Mouse (Mus musculus): ENCODE measurements around the gene Itm2b.

The Itm2b gene

DNA sequence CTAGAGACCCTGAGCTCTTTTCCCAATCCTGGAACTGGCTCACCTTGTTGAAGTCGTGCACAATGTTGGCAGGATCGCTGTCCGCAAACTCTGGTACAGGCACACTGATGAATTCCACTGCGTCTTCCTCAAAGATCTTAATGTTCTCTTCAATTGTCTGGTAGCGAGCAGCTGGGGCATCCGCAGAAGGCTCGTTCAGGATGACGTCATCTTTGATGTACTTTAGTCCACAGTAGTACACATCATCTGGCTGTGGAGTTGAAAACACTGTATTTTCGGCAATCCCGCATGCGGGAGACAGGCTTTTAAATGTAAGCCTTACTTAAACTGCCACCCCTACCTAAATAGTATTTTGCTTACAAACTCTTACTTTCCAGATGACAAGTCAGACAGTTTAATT is 18.8 kb downstream of the Itm2b start:
- DNase-seq = no peak

DNA sequence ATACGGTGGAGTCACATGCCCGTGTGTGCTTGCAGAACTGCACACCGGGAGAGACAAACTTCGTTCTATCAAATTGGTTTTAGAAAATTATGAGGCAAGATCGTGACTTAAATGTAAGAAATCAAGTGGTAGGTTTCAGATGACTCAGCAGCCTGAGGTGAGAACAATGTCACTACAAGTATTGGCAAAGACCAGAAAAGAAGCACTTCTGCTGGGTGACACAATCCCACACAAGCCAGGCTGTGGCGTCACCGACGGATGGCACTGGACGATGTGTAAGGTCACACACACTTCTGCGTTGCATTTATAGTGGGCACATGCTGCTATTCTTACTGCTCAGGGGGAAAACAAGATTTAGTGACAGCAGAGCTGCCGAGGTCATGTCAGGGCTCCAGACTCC is 21.3 kb downstream of the Itm2b start:
- no peak for DNase-seq

DNA sequence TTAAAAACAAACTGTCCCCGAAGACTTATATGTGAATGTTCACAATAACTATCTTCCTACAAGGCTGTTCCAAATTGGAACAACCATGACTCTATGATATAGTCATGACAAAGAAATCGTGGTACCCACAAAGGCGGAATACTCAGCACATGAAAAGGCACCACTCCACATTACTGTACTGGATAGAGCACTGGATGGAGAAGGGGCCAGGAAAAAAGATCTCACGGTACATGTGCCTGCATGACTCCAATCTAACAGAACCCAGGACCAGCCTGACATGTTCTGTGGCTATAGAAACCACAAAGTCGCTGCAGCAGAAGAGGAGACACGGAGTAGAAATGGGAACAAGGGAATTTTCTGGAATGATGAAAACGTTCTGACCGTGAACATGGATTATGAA is 30.4 kb downstream of the Itm2b start:
- DNase-seq = no peak

DNA sequence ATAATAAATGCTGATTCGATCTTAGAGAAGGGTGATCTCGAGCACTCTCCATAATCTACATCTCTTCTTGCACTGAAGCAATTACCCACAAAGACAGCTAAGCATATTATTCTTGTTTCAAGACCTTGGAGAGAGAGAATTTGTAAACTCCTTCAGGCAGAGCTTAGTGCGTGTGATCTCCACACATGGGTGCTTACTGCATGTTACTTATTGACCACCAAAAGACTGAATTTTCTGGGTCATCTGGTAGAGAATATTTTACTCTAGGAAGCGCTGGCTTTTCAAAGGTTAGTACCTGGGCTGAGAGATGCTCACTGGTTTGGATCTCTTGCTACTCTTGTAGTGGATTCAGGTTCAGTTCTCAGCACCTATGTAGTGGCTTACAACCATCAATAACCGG is 34.0 kb downstream of the Itm2b start:
- no peak for DNase-seq

DNA sequence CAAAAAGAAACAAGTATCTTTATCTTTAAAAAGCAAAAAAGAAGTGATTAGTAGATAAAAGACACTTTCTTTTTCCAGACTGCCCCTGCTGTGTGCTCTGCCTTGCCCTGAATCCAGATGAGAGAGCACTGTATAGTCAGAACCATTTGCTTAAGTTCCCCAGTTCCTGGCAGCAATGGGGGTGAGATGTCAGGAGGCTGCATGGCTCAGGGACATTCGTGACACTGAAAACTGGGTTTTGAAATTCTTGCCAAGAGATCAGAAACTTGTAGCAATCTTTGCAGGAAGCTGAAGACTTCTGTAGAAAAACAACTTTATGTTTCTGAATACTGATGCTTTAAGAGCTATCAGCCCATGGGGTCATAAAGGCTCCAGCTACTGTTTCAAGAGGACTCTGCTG is 35.1 kb downstream of the Itm2b start:
- DNase-seq = no peak

DNA sequence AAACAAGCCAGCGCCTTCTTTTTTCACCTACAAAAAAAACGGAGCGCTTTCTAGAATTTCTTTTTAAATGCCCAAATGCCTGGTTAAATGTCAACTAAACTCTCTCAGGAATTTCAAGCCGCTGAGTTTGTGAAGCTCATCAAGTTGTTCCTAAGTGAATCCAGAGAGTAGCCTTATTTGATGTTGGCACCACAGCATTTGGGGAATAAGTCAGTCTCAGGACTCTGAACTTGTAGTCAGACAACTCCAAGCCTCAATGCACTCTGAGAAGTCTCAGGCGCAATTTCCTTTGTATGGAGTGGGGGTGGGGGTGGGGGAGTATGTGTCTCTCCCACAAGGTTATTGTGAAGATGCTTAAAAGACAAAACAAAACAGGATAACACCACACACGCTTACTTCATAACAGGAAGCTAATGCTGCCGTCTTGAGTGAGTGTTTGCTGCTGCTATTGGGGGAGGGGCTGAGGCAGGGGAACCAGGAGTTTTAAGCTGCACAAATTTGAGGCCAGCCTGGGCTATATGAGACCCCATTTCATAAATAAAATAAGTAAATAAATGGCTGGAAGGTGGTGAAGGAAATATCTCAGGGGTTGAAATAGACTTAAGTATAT is 35.9 kb downstream of the Itm2b start:
- DNase-seq = no peak

DNA sequence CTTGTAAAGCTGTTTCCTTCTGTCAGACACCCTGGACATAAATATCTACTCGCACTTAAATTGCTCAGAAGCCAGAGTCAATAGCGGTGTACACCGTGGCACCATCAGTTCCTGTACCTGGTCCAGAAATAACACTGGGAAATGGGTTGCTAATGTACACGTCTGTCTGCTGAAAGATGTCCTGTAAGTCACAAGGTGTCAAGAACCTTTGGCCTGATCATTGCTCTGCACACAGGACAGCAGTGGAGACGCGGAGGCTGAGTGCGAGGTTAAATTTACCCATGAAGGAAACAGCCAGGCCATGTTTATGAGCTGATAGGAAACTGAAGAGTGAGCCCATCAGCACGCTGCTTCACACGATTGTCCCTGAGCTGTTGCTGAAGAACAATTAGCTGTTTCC is 37.8 kb downstream of the Itm2b start:
- no peak for DNase-seq

DNA sequence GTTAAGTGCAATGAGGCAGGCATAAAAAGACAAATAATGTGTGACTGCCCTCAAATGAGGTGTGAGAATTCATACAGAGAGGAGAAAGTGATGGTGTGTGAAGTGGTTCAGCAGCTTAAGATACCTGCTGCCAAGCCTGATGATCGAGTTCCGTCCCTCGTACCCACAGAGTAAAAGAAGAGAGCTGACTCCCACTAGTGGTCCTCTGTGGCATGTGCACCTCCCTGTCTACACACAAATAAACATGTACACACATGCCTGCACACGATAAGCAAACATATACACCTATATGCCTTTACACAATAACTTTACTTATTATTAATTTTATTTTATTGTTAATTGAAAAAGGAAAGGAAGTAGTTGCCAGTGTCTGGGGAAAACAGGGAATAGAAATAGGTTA is 39.5 kb downstream of the Itm2b start:
- DNase-seq = no peak

DNA sequence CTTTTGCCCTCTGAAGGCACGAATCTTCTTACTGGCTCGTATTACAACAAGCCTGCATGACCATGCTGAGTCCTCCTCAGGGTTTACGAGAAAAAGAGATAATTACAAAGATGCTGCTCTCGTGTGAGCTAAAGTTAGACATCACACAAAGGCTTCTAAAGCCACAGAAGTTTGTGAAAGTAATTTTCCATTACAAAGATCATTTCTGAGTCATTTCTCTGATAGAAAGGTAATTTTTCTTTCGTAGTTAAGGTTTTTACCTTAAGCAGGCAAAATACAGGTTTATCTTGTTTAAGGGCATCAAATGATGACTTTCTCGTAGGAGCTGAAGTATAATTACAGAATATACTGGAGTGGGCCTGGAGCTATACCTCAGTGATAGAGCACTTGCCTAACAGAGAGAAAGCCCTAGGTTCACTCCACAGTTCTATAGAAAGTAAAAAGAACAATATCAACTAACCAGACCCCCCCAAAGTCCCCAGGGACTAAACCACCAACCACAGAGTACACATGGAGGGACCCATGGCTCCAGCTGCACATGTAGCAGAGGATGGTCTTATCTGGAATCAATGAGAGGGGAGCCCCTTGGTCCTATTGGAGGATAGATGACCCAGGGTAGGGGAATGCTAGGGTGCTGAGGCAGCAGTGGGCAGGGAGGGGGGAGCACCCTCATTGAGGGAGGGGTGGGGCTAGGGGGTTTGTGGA is 44.9 kb downstream of the Itm2b start:
- DNase-seq = no peak

DNA sequence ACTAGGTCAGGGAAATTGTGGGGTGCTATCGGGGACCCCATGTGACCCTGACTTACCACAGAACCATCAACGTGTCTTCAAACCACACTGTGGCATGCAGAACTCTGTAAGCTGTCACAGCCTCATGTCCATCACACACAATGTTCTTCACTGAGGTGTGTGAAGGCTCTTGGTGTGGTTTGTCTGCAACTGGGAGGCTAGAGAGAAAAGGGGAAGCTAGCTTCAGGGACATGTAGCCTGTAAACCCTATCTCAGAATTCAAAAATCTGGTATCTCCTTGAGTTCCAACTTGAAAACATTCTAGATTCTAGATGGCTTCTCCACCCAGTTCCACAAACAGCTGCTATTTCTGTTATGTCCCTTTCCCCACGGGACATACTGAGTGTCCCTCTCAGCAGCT is 45.5 kb downstream of the Itm2b start:
- no peak for DNase-seq

DNA sequence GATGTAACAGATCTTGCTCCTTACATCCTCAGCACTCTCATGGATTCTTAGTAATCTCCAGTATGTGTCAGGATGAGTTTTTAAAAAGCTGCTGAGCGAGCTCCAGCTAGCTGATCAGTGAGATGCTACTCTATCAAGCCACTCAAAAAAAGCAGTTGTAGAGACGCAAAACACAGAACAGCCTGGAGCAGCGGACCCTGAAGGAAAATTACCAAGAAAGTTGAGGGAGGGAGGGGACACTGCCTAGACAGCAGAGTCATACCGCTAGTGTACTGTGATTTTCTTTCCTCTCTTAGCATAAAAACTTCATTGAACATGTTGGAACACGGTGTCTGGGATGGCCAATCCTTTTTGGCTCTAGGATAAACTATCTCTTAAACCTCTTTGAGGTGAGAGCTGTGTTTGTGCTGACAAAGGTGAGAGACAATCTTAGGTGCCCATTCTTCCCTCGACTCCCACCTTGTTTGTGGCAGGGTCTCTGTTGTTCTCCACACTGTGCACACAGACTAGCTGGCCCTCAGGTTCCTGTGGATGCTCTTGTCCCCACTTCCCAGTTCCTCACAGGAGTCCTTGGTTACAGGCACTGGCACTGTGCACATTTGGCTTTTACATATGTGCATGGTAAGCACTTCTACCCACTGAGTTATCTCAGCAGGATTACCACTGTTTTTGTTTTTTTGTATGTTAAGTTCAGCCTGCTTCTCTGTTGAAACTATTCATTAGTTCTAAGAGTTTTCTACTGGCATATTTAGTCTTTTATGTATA is 48.6 kb downstream of the Itm2b start:
- DNase-seq = no peak

DNA sequence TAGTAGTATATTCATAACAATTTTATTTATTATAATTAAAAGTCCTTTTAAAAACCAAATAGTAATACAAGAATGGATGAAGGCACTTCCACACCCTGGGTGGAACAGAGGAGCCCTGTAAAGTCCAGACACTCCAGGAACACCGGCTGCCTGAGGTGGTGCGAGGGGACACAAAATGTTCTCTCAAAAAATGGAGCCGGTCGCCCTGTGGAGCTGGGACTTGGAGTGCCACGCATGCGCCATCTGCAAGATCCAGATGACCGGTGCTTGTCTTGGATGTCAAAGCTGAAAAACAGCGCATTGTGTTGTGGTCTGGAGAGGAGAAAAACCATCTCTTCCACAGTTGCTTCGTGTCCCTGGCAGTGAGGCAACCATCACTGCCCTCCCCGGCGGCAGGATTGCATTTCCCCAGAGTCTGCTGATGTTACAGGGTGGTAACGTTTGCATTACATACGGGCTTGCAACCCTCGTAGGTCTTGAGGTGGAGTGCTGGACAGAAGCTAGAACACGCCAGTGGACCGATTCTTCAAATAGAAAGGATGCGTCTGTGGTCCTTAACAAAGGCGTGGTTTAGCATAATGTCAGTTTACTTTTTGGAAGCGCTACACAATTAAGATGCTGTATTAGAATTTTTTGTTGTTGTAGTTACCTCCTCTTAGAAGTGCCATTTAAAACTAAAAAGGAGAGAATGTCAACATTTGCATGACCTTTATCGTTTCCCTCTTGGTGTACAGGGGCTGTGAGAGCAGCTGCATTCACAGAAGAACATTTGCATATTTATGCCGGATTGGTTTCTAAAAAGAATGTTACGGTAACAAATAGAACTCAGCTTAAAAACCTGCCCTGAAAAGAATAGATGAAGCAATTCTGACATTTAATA is 49.9 kb downstream of the Itm2b start:
- DNase-seq = no peak

DNA sequence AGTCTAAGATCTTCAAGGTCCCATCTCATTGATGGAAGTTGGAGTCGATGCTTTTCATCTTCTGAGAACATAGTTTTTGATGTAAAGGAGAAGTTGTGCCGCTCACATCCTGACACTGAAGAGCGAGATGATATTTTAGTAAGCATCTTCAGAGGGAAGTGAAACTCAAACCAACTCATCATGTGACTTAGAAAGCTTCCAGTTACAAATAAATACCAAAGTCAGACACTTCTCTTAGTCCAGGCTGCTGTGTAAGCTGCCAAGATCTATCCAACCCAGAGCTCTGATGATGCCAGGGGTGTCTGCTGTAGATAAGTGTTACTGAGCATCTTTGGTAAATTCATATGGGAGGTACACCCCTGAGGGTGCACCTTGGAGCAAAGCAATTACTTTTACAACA is 51.2 kb downstream of the Itm2b start:
- no peak for DNase-seq

DNA sequence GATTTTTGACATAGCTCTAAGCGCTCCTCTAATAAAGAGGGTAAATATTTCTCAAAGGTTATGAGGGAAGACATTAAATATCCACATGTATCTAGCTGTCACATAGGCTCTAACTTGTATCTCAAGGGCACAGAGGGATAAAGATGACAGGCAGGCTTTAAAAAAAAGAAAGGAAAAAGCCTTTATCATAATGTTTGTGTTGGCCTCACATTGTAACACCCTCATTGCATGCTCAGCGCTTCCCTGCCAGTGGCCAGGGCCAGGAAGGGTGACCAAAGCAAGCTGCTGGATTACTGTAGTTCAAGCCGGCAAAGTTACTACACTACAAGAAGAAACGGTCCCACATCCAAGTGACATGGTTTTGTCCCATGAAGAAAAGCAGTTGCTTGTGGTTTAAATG is 53.7 kb downstream of the Itm2b start:
- DNase-seq = no peak

DNA sequence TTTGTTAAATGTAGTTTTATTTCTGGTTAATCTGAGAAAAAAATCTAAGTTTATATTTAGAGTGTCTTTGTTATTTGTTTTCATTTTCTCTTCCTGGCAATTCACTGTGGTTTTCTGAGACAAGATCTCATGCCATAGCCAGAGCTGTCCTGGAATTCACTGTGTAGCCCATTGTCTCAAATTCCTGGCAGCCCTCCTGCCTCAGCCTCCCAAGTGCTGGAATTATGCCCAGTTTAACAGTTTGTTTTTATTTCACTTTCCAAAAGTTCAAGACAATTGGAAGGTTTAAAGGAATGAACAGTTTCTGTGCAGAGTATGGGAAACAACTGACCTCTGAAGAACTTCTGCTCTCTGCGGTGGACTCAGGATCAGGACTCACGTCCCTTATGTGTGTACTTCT is 55.2 kb downstream of the Itm2b start:
- DNase-seq = no peak

DNA sequence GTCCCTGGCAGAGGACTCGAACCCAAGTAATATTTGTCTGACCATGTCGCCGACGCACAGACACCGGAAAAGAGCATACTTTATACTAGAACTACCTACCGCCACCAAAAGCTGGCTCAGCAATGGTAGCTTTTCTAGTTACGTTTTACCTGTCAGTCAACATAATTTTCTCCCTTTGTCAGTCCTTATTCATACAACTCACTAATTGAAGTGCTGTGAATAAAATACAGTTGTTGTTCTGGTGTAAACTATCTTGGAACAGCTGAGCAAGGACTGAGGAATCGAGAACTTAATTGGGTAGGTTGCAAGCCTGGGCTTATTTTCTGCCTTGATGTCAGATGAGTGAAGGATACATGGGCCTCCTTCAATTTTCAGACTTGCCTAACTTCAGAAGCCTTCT is 58.6 kb downstream of the Itm2b start:
- no peak for DNase-seq

DNA sequence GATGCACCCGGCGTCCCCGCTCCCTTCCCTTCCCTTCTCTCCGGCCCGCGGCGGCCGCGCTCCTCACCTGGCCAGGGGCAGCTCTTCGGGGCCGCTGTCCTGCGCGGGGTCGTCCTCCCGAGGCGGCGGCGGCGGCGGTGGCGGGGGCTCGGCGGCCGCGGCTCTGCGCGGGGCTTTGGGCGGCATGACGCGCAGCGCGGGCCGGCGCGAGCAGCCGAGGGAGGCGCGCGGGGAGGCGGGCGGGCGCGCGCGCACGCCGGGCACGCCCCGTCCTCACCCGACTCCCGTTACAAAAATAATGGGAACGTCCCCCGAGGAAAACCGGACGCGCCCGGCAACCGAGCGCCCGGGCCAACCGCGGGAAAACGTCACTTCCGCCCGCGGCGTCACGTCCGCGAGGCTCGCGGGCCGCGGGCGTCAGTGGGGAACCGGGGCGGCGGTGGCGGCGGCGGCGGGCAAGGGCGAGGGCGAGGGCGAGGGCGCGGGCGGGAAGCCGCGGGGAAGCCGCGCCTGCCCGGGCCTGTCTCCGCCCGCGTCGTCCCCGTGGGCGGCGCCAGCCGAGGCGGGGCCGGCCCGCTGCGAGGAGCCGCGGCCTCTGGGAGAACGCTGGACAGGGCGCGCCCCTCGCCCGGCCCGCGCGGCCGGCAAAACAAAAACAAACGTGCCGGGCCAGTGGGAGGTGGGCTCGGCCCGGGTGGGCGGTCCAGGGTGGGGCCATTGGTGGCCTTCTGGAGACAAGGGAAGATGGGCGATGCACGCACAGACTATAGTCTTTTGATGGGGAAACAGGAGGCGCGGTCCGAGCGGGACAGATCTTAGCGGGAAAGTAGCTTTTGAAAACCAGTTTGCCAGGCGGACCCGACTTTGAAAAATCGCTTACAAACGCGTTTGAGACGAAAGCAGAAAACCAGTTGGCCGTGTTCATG is 59.4 kb downstream of the Itm2b start, which contains the start of gene Rb1:
Gene Rb1 (minus strand): TSS at position 367 of the 926 bp plus-strand sequence.
- DNase-seq = peak; percentile 82

DNA sequence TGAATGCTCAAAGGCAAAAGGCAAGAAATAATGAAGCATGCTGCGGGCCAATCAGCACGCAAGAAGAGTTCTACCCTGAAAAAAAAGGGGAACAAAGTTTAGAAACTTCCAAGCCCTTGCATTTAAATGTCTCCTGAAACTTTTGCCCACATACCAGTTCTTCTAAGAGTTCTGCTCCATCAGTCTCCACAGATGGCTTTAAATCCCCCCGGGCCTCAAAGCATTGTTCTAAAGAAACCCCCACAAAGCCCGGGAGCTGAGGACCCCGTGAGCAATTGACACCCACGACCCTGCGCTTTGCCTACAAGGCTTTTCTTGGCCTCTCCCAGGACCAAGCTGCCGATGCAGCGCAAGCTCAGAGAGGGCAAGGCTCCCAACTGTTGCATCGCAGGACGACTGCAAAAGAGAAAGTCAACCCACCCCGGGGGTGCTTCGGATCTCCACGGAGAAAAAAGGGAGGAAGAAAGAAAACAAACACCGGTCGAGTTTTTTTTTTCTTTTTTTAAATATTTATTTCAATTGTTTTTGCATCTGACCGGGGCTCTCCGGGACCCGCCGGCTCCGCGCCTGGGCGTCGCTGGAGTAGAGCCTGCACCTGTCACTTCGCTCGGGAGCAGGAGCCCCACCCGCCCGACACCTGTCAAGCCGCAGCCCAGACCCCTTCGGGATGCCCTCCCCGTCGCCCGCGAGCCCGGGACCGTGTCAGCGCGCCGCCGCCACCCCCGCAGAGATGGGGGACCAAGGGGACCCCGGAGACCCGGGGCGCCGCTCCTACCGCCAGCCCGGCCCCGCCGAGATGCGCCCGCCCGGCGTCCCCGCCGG is 60.2 kb downstream of the Itm2b start:
- DNase-seq = peak; percentile 36

DNA sequence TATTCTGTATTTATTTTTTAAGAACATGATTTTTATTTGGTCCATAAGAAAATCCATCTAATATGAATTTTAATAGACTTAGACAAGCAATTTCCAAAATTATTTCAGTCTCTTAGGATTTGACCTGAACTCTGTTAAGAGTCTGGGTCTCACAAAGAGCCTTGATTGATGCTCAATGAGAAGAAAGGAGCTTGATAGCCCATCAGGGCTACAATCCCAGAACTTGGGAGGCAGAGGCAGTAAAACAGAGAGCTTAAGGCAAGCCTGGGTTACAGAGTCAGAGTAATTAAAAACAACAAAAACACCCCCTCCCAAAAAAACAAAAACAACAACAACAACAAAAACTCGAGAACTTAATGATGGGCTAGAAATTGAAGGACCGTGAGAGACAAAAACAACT is 61.1 kb downstream of the Itm2b start:
- DNase-seq = no peak

DNA sequence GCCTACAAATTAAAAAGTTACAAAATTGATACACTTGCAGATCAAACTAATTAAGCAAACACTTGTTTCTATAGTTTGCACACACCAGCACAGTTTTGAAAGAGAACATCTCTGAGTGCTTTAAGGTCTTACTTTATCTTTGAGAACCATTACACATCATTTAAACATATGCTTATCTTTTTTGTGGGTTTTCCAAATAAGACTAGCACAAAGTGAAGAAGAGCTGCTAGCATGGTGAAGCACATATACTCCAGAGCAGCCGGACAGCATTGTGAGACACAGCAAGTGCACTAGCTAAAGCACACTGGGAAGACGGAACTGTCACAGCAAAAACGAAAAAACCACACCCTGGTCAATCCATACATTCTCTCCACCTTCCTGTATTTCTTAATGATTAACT is 62.9 kb downstream of the Itm2b start:
- no peak for DNase-seq

DNA sequence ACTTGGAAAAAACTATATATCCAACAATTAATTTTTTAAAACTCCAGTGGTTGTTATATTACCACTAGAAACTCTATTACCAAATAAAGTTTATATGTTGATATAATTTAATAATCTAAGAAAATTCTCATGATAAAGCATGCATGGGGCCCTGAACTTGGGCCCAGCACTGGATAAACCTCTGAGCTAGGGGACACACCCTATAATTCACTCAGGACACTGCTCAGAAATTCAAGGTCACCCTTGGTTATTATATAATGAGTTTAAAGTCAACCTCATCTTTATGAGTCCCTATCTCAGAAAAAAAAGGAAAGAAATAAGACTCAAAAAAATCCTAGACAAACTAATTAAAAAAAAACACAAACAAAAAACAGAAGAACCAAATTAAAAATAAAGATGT is 68.2 kb downstream of the Itm2b start:
- DNase-seq = no peak

All from right cerebral cortex, postnatal 14 days (tissue).